Mouse (Mus musculus): Measurements from ENCODE around the gene U90926.
"Not testable (repeated sequence)": the region's sequence is repeated elsewhere in the genome, so short reads cannot be mapped to it uniquely, and the experiment has no call there.

U90926 gene

DNA sequence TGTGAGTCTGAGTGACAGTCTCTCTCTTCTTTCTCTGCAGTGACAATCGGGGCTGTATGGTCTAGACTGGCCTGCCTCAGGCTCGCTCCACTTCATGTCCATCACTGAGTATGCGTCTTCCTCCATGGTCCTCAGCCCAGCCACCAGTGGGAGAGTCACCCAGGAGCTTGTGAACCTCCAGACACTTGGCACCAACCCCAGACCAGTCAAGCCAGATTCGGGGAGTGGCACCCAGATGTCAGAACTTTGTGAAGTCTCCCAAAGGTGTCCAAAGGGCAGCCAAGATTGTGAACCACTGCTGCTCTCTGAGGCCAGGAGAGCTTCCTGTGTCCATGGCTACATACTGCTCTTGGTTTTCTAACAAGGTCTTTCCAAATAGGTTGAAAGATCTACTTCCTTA, 3.0 kb downstream of the U90926 start:
- DNase-seq: no peak

DNA sequence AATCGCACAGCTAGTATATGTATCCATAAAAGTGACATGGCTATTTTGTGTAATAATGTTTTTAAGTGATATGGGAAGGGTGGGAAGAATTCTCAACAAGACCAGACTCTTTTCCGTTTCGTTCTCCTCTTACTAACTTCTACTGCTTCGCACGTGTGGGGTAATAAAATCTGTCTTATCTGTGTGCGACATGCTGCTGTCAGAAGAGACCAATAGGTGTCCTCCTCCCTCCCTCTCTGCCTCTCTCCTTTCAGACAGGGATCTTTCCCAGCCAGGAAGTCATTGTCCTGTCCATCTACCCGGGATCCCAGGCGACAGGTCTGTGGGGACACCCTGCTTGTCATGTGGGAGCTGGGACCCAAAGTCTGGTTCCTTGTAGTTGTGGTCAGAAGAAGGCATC, 5.0 kb downstream of the U90926 start:
- DNase-seq: no peak

DNA sequence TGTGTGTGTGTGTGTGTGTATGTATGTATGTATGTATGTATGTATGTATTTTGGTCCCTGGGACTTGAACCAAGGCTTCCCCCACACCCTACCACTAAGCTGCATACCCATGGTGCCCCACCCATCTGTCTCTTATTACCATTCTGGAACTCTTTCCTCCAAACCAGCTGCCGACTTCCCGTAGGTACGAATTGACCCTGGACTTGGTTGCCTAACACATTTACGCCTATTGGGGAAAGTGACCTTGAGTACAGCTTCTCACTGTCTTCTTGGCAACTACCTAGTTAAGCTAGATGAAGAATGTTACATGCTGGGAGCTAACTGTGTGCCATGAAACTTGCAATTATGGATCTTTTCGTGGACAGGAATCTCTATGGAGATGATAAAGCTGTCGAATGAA, 9.1 kb downstream of the U90926 start:
- no peak for DNase-seq

DNA sequence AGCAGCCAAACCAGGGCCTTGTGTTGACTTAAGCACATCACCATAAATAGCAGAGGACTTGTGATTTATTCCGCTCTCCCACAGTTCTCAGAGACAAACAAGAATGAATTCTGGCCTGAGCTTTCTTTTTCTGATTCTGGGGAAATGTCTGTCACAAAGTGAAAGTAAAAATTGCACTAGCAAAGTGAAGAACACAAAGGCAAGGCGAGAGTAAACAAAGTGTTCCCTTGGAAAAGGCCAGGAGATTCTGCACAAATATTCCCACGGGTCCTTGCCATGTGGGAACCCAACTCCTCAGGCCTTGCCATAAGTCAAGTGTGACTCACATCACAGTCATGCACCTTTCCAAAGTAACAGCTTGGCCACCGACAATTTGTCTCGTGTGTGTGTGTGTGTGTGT, 9.5 kb downstream of the U90926 start:
- no peak for DNase-seq

DNA sequence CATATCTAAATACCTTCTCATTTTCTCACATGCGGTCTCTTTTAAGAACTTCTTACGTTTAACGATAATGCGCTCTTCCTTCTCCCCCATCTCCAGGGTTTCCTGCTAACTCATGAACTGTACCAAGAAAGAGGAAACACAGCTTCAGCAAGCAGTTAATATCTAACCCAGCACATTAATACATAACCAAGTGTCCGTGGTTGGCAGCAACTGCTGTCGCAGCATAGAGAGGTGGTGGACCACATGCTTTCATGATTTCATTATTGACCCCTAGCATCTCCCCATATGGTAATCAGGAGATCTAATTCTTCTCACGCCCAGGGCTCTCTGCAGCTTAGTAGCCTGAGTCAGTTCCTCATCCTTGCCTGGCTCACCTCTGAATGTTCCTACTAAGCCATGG, 10.0 kb downstream of the U90926 start:
- no peak for DNase-seq

DNA sequence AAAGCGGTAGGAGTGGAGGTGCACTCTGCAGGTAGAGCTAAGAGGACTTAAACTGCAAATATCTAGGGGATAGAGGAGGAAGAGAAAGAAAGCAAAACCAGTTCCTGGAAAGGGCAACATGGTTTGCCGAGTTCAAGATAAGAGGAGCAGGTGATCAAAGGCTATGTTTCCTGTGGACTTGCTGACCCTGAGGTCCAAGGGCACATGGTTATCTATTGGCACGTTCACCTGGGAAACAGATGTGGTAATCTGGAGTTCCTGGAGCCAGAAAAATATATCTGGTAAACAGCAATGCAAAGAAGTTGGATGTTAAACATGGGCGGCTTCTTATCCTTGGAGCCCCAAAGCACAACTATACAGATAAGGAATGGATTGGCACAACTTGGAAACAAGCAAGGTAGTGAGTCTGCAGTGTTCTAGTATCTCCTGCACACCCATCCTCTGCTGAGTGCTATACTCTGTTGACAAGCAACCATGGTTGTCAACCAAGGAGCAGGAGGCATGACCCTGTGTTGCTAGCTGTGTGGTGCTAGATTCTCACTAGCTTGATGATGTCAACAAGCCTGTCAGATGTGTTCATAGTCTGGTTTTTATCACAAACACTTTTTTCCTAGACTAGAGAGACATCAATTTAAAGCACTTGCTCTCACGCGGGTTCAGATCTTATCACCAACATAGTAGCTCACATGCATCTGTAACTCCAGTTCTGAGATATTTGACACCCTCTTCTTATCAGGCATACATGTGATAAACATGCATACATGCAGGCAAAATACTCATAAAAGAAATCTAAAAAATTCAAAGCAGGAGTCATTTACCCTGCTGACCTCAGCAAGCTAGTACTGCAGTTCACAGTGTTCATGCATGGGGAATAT, 10.8 kb downstream of the U90926 start:
- DNase-seq: no peak

DNA sequence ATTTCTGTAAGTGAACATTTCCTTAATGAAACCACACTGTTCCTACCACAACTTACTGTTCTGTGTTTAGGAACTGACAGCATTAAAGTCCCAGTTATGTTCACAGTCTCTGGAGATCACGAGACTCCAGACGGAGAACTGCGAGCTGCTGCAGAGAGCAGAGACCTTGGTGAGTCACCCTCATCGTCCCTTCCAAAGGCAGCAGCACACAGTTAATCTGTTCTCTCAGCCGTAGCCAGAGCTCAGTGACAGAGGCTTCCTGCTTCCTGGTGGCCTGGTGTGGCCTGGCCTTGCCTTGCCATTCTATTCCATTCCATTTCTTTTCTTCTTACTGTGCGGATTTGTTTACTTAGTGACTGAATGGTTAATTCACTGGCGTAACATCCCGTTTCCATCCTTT, 16.9 kb downstream of the U90926 start:
- DNase-seq: no peak

DNA sequence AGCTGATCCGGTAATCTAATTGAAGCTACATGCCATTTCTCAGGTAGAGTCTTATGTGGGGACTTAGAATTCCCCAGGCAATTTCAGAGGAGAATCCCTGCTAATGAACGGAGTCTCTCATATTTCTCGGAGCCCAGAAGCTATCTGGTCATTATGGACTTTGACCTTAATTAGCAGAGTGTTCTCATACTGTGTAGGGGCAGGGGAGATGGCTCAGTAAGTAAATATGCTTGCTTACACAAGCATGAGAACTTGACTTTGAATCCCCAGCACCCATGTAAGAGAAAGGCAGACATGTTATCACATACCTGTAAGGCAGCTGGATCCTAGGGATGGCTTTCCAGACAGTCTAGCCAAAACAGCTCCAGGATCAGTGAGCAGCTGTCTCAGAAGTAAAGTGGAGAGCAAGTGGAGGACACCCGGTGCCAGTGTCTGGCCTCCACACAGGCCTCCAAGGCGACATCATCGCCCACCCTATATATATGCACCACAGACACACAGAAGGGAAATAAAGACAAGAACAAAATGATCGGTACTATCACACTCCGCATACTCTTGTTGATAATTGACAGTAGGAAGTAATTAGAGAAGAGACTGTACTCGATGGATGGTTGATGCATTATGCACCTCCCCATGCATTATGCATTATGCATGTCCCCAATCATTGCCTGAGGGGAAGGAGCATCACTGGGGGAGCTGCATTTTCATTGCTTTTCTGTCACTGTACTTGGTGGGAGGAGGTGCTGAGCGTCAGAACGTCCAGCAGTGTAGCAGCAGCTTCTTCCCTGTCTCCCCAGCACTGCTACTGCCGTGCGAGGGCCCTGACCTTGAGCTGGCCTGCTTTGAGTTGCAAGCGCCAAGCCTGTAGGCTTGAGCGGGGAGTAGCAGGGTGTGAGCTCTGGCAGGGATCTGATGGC, 18.1 kb downstream of the U90926 start:
- DNase-seq: no peak

DNA sequence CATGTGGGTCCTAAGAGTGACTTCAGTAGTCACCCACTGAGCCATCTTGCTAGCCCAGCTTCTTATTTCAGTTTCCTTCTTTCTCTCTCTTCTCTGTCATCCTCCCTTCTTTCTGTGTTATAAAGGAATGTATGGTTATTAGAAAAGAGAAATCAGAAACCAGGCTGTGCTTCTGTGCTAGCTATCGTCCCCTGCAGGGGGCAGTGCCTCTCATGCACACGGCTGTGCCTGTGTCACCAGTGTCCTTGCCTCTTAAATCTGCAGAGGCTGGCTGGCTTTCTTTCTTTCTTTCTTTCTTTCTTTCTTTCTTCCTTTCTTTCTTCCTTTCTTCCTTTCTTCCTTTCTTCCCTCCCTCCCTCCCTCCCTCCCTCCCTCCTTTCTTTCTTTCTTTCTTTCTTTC, 19.5 kb downstream of the U90926 start:
- DNase-seq: not testable (repeated sequence)

DNA sequence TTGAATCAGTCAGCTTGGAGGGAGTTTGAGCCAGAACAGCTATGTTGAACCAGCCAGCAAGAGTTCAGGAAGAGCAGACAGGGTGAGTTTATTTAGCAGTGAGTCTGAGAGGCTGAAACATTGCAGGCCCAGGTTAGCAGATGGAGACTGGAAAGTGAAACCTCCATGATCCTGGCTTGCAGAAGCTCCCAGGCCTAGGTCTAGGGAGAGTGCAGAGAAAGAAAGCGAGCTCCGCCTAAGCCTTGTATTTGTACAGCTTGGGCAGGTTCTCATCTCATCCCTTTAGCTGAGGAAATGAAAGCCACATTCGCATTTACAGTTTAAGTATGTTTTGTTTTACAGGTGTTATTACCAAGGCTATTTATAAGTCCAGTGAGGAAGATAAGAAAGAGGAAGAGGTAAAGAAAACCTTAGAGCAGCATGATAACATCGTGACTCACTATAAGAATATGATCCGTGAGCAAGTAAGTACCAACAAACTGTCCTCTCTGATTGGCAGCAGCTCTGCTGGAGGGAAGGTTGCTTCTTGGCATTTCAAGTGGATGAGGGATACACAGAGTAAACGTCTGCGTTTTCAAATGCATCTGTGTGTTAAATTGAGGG, 26.2 kb downstream of the U90926 start:
- no peak for DNase-seq

DNA sequence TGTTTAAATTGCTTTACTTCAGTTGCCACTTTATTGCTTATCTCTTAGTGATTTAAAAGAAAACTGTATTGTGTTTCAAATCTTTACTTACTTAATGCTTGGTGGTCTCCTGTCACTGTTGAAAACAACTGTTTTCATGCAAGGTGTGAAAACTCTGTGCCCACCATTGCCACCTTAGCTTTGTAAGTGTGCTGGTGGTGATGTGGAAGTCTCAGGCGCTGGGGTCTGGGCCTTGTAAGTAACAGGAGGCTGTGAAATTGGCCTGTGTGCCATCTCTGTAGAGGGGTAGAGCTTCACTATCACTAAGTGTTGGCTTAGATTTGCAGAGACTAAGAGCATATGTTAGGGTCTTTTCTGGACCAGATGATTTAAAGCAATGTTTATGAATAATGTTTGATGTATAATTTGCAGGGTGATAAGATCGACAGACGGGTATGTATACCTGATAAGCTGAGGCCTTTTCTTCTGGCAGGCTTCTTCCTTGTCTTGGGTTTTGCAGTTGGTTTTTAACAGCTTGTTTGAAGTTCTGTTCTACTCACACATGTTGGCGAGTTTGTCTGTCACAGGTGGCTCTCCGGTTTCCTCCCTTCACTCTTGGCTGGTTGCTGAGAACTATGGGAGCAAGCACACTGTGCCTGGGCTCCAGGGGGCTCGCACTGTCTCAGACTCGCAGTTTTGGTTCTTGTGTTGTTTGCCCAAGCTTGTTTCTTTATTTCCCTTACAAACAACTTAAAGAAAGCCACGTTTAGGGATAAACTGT, 32.0 kb downstream of the U90926 start:
- no peak for DNase-seq

DNA sequence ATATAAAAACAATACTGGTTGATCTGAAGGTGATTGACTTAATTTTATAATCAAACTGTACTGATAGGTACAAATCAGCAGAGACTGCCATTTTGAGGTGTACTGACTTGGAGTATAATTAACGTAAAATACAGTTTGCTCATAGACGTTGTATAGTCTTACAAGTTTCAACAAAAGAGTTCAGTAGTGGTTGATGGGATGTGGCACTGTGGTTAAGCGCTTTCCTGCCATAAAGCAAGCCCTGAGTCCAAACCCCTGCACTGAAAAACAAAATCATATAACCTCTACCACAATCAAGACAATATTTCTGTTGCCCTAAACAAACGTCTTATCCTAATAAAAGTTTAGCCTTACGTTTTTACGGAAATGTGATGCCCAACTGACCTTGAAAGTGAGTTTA, 49.2 kb downstream of the U90926 start:
- DNase-seq: no peak

All from cerebellum, adult 11-12 months (tissue).